Mouse (Mus musculus): Measurements from ENCODE around the gene Tbp. TPM values are rescaled to one million over a fixed set of nuclear protein-coding genes. Genes with fewer than 3 reads are reported as not detected.
A peak's percentile ranks its signal among the peaks of the same experiment; 100 is the strongest.

Gene Tbp
- polyA plus RNA-seq, 1 experiment from 2014 or later: 39.8 TPM

DNA sequence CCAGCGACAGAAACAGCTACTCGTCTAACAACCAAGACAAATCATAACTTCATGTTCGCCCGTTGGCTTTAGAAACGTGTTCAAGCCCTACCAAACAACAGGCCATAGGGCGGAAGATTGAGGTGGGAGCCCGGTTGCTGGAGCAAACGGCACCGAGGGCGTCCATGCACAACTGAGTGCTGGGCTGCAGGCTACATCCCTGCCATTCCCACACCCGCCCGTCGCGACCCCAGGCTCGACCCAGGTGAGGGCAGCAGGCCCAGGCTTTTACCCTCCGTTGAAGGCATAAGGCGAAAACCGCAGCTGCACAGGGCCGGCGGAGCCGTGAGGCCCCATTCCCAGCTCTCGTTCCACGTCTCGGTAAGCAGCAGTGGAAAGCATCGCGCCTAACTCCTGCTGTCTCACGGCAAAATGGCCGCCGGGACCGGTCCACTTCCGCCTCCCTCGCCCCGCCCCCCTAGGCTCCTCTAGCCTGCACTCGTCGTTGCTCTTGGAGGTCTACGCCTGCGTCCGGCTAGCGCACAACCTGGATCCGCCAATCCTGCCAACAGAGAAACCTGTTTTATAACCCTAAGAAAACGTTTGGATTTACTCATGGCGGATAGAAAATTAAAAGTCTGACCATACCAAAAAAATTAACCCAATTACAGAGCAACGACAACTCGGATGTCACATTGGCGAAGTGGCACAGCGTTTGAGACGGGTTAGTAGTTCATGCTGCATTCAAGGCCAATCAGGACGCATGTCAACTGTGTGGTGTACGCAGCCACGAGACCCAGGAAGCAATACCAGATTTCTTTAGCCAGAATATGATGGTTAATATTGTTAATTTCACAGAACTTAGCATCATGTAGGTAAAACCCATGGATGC lies 1.6 kb upstream of the Tbp start:
- Histone ChIP-seq H3K27me3 (ENCODE audit: control insufficient read depth, insufficient read depth, low read length) (no peaks in the 10 kb centered on the region), H3K4me1 (ENCODE audit: control insufficient read depth, insufficient read depth, low read length) (peaks cover 24% of the 10 kb centered on the region), H3K9me3 (replicated peaks; ENCODE audit: control insufficient read depth, low read length) (no peaks in the 10 kb centered on the region), H3K36me3 (ENCODE audit: control insufficient read depth, insufficient read depth, low read length) (peaks cover 5% of the 10 kb centered on the region), H3K27ac (ENCODE audit: low read length) (peak overlapping the region; percentile 96), H3K9ac (ENCODE audit: low read length) (peak overlapping the region; percentile 90), H3K4me3 (replicated peaks; ENCODE audit: low read length) (peak overlapping the region; percentile 97), H3K4me2 (ENCODE audit: low read depth, low read length) (peak overlapping the region; percentile 96)
- peak; percentile 93 for ATAC-seq (ENCODE audit: insufficient read depth, low FRiP score)
- WGBS: under 1% methylated on average over 50 of the region's 50 CpGs

DNA sequence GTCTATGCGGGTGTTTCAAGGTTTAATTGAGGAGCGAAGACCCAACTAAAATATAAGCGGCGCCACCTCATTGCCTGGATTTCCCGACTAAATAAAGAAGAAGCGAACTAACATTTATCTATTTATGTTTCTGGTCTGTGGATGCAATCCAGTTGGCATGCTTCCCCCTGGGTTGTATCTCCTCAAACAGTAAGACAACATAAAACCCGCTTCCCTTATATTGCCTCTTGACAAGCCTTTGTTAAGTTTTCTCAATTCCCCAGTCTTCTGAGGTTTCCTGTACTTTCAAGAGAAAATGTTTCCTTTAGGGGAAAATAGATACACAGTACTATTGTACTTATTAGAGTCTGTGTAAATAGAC lies 955 bp upstream of the Tbp start:
- peak overlapping the region; percentile 96; the same call in 1 of the 2 replicates for H3K27ac ChIP-seq (ENCODE audit: low read length)
- H3K9me3 ChIP-seq (replicated peaks; ENCODE audit: control insufficient read depth, low read length): no peaks in the 10 kb centered on the region
- no peaks in the 10 kb centered on the region for H3K27me3 ChIP-seq (ENCODE audit: control insufficient read depth, insufficient read depth, low read length)
- H3K9ac ChIP-seq (ENCODE audit: low read length): peak overlapping the region; percentile 90
- ATAC-seq (ENCODE audit: insufficient read depth, low FRiP score): no peak
- H3K4me3 ChIP-seq (replicated peaks; ENCODE audit: low read length): peak overlapping the region; percentile 97
- peak overlapping the region; percentile 96 for H3K4me2 ChIP-seq (ENCODE audit: low read depth, low read length)
- WGBS: 40% methylated on average over 7 of the region's 7 CpGs
- H3K36me3 ChIP-seq (ENCODE audit: control insufficient read depth, insufficient read depth, low read length): 0 out of 2 replicates have a peak, but pooled peaks cover 3% of the 10 kb centered on the region
- peaks cover 24% of the 10 kb centered on the region for H3K4me1 ChIP-seq (ENCODE audit: control insufficient read depth, insufficient read depth, low read length)

DNA sequence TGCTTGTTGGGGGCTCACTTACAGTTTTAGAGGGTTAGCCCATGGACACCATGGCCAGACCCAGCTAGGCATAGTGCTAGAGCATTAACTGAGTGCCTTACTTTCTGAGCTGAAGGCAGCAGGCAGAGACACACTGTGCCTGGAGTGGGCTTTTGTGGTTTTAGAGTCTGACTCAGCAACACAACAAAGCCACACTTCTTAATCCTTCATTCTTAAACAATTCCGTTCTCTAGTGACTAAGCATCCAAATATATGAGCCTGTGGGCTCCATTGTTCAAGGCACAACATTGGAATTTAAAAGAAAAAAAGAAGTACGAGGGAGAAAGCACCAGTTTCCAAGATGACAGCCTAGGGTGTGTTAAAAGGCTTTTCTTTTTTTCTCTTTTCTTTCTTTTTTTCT lies 11.0 kb downstream of the Tbp start:
- WGBS: 85% methylated on average over 2 of the region's 2 CpGs
- no peak overlapping the region for H3K4me2 ChIP-seq (ENCODE audit: low read depth, low read length)
- H3K4me3 ChIP-seq (replicated peaks; ENCODE audit: low read length): no peak overlapping the region
- no peaks in the 10 kb centered on the region for H3K9me3 ChIP-seq (replicated peaks; ENCODE audit: control insufficient read depth, low read length)
- H3K27ac ChIP-seq (ENCODE audit: low read length): no peak overlapping the region
- no peaks in the 10 kb centered on the region for H3K4me1 ChIP-seq (ENCODE audit: control insufficient read depth, insufficient read depth, low read length)
- ATAC-seq (ENCODE audit: insufficient read depth, low FRiP score): no peak
- no peaks in the 10 kb centered on the region for H3K27me3 ChIP-seq (ENCODE audit: control insufficient read depth, insufficient read depth, low read length)
- peaks cover 60% of the 10 kb centered on the region for H3K36me3 ChIP-seq (ENCODE audit: control insufficient read depth, insufficient read depth, low read length)
- H3K9ac ChIP-seq (ENCODE audit: low read length): no peak overlapping the region

DNA sequence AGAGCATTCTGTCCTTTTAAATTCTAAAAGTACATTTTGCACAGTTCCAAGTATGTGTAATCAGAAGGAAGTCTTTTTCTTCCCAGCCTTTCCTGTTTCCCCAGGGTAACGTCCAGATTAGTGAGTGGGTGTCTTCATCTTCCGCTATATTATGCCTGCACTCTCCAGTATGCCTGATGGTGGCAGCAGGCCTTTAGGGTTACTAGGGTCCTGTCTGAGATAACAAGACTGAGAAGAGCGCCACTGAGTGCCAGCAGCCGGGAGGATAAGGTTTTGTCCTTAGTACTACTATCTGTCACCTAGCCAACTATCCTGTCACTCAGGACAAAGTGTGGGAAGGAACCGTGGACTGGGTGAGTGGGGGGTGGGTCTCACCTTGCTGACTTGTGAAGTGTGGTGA lies 18.1 kb downstream of the Tbp start:
- H3K4me1 ChIP-seq (ENCODE audit: control insufficient read depth, insufficient read depth, low read length): no peaks in the 10 kb centered on the region
- WGBS: 70% methylated on average over 5 of the region's 5 CpGs
- H3K9ac ChIP-seq (ENCODE audit: low read length): no peak overlapping the region
- H3K9me3 ChIP-seq (replicated peaks; ENCODE audit: control insufficient read depth, low read length): no peaks in the 10 kb centered on the region
- no peaks in the 10 kb centered on the region for H3K27me3 ChIP-seq (ENCODE audit: control insufficient read depth, insufficient read depth, low read length)
- H3K4me2 ChIP-seq (ENCODE audit: low read depth, low read length): no peak overlapping the region
- H3K36me3 ChIP-seq (ENCODE audit: control insufficient read depth, insufficient read depth, low read length): peaks cover 28% of the 10 kb centered on the region
- no peak overlapping the region for H3K4me3 ChIP-seq (replicated peaks; ENCODE audit: low read length)
- no peak for ATAC-seq (ENCODE audit: insufficient read depth, low FRiP score)
- no peak overlapping the region for H3K27ac ChIP-seq (ENCODE audit: low read length)

DNA sequence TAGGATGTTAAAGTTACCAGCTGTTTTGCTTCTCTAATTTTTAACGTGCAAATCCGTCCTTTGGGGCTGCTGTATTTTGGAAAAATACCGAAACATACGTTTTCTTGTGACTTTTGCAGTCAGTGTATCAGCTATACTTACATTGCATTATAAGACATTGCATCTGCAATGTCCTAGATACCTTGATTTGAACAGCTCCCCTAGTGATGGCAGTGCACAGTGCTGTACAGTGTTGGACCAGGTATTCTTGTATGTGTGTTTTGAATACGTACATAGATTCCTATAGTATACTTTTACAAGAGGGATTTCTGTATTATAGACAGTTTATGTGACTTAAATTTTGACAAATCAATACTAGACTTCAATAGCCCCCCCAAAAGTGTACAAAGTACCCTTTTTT lies 18.5 kb downstream of the Tbp start:
- no peaks in the 10 kb centered on the region for H3K27me3 ChIP-seq (ENCODE audit: control insufficient read depth, insufficient read depth, low read length)
- no peaks in the 10 kb centered on the region for H3K9me3 ChIP-seq (replicated peaks; ENCODE audit: control insufficient read depth, low read length)
- no peaks in the 10 kb centered on the region for H3K4me1 ChIP-seq (ENCODE audit: control insufficient read depth, insufficient read depth, low read length)
- H3K4me3 ChIP-seq (replicated peaks; ENCODE audit: low read length): no peak overlapping the region
- H3K4me2 ChIP-seq (ENCODE audit: low read depth, low read length): no peak overlapping the region
- 91% methylated on average over 5 of the region's 5 CpGs for WGBS
- no peak overlapping the region for H3K9ac ChIP-seq (ENCODE audit: low read length)
- ATAC-seq (ENCODE audit: insufficient read depth, low FRiP score): no peak
- H3K27ac ChIP-seq (ENCODE audit: low read length): no peak overlapping the region
- H3K36me3 ChIP-seq (ENCODE audit: control insufficient read depth, insufficient read depth, low read length): peaks cover 30% of the 10 kb centered on the region

DNA sequence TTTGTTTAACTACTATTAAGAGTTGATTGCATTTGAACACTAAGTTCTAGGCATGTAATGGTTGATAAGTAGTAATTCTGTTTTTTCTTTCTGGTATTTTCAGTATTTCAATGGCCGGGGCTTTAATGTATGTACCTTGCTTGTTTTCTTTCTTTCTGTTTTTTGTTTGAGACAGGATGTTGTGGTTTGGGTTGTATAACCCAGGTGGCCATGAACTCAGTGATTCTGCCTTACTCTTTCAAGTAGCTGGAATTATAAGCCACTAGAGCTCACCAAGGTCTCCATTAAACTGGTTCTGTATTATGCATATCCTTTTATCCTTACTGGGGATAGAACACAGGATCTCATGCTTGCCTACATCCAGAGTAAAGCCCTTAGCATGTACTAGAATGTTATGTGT lies 19.1 kb downstream of the Tbp start:
- Histone ChIP-seq H3K4me1 (ENCODE audit: control insufficient read depth, insufficient read depth, low read length) (no peaks in the 10 kb centered on the region), H3K36me3 (ENCODE audit: control insufficient read depth, insufficient read depth, low read length) (peaks cover 30% of the 10 kb centered on the region), H3K4me3 (replicated peaks; ENCODE audit: low read length) (no peak overlapping the region), H3K27ac (ENCODE audit: low read length) (no peak overlapping the region), H3K9ac (ENCODE audit: low read length) (no peak overlapping the region), H3K27me3 (ENCODE audit: control insufficient read depth, insufficient read depth, low read length) (no peaks in the 10 kb centered on the region), H3K4me2 (ENCODE audit: low read depth, low read length) (no peak overlapping the region), H3K9me3 (replicated peaks; ENCODE audit: control insufficient read depth, low read length) (no peaks in the 10 kb centered on the region)
- WGBS: 88% methylated on average over 1 of the region's 1 CpGs
- ATAC-seq (ENCODE audit: insufficient read depth, low FRiP score): no peak

GRCm38 (mm10) chr17:15526304-15526703 lies 26.6 kb downstream of the Tbp start:
- H3K9me3 ChIP-seq (replicated peaks; ENCODE audit: control insufficient read depth, low read length): no peaks in the 10 kb centered on the region
- H3K36me3 ChIP-seq (ENCODE audit: control insufficient read depth, insufficient read depth, low read length): peaks cover 20% of the 10 kb centered on the region
- peak overlapping the region; percentile 83 for H3K4me3 ChIP-seq (replicated peaks; ENCODE audit: low read length)
- H3K4me1 ChIP-seq (ENCODE audit: control insufficient read depth, insufficient read depth, low read length): peaks cover 14% of the 10 kb centered on the region
- H3K27ac ChIP-seq (ENCODE audit: low read length): 0 out of 2 replicates have a peak overlapping the region, but pooled peaks have one; percentile 29
- H3K9ac ChIP-seq (ENCODE audit: low read length): peak overlapping the region; percentile 83
- no peak for ATAC-seq (ENCODE audit: insufficient read depth, low FRiP score)
- 8% methylated on average over 10 of the region's 10 CpGs for WGBS
- no peaks in the 10 kb centered on the region for H3K27me3 ChIP-seq (ENCODE audit: control insufficient read depth, insufficient read depth, low read length)
- H3K4me2 ChIP-seq (ENCODE audit: low read depth, low read length): peak overlapping the region; percentile 82

DNA sequence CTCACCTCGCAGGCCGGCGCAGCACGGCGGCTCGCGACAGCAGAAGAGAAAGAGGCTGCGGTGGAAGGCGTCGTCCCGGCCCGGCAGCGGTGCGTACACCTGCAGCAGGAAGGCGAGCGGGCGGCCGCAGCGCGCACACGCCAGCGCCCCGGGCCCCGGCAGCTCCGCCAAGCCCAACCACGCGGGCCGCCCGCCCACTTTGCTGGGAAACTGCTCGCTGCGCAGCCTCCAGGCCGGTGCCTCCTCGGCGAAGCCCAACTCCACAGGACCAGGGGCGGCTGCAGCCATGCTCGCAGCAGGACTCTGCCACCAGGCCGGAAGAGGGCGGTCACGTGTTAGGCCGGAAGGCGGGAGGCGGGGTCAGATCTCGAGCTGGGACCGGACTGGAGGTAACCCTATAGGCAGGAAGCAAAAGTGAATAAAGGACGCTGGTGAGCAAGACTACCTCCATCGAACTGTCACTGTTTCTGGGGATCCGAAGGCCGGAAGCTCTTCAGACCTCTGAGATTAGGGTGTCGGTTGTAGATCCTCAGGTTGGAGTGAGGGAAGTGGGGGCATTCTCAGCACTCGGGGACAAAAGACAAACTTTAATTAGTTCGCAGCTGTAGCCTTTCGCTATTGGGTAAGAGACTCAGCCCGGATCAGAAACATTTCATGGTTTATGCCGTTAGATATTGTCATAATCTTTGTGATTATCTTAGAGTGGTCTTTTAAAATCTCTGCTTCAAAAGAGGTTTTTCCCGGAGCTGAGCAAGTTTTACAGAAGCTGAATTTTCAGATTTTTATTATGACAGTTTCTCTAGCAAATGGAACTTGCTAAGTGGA lies 27.5 kb downstream of the Tbp start, which contains the start of gene Pdcd2:
Gene Pdcd2, minus strand, starts transcription at position 316 of the 825 bp plus-strand sequence.
- no peaks in the 10 kb centered on the region for H3K27me3 ChIP-seq (ENCODE audit: control insufficient read depth, insufficient read depth, low read length)
- H3K9me3 ChIP-seq (replicated peaks; ENCODE audit: control insufficient read depth, low read length): no peaks in the 10 kb centered on the region
- ATAC-seq (ENCODE audit: insufficient read depth, low FRiP score): peak; percentile 99
- H3K4me1 ChIP-seq (ENCODE audit: control insufficient read depth, insufficient read depth, low read length): peaks cover 14% of the 10 kb centered on the region
- 2% methylated on average over 55 of the region's 55 CpGs for WGBS
- peak within 1 kb of the TSS; percentile 83 for H3K4me3 ChIP-seq (replicated peaks; ENCODE audit: low read length)
- peaks cover 17% of the 10 kb centered on the region for H3K36me3 ChIP-seq (ENCODE audit: control insufficient read depth, insufficient read depth, low read length)
- H3K27ac ChIP-seq (ENCODE audit: low read length): peak within 1 kb of the TSS; percentile 87
- H3K9ac ChIP-seq (ENCODE audit: low read length): peak within 1 kb of the TSS; percentile 83
- H3K4me2 ChIP-seq (ENCODE audit: low read depth, low read length): peak within 1 kb of the TSS; percentile 82

- Histone ChIP-seq H3K4me3 (replicated peaks; ENCODE audit: low read length) (peak overlapping the region; percentile 83), H3K4me2 (ENCODE audit: low read depth, low read length) (peak overlapping the region; percentile 82), H3K9me3 (replicated peaks; ENCODE audit: control insufficient read depth, low read length) (no peaks in the 10 kb centered on the region), H3K9ac (ENCODE audit: low read length) (peak overlapping the region; percentile 83), H3K27me3 (ENCODE audit: control insufficient read depth, insufficient read depth, low read length) (no peaks in the 10 kb centered on the region), H3K36me3 (ENCODE audit: control insufficient read depth, insufficient read depth, low read length) (peaks cover 14% of the 10 kb centered on the region; the same call in 1 of the 2 replicates), H3K4me1 (ENCODE audit: control insufficient read depth, insufficient read depth, low read length) (peaks cover 14% of the 10 kb centered on the region), H3K27ac (ENCODE audit: low read length) (peak overlapping the region; percentile 87; the same call in 1 of the 2 replicates)
- no peak for ATAC-seq (ENCODE audit: insufficient read depth, low FRiP score)
- 48% methylated on average over 3 of the region's 3 CpGs for WGBS
Measured at GRCm38 (mm10) chr17:15527811-15528136, 28.1 kb downstream of the Tbp start.

Measured in stomach, embryonic 16.5 days (tissue).